Mouse (Mus musculus): ENCODE measurements around the gene L3mbtl2. TPM values are rescaled to one million over a fixed set of nuclear protein-coding genes. Genes with fewer than 3 reads are reported as not detected.

The L3mbtl2 gene
- polyA plus RNA-seq, 1 experiment, result 34.8 TPM

- Histone ChIP-seq H3K27me3 (ENCODE audit: control insufficient read depth, insufficient read depth, insufficient read length) (no peaks in the 10 kb centered on the region), H3ac (ENCODE audit: control insufficient read depth, insufficient read length, low read depth) (no peak overlapping the region), H3K79me3 (ENCODE audit: low read depth) (peaks cover 7% of the 10 kb centered on the region)
Observed at GRCm38 (mm10) chr15:81710801-81711200, 47.1 kb downstream of the L3mbtl2 start.

GRCm38 (mm10) chr15:81713742-81714141 lies 50.1 kb downstream of the L3mbtl2 start:
- H3K27me3 ChIP-seq (ENCODE audit: control insufficient read depth, insufficient read depth, insufficient read length), result no peaks in the 10 kb centered on the region
- no peak overlapping the region for H3ac ChIP-seq (ENCODE audit: control insufficient read depth, insufficient read length, low read depth)
- H3K36me3 ChIP-seq (ENCODE audit: control insufficient read depth, insufficient read depth), result peaks cover 93% of the 10 kb centered on the region
- H3K79me3 ChIP-seq (ENCODE audit: low read depth), result peaks cover 10% of the 10 kb centered on the region
- TF ChIP-seq FOSL1 (IDR thresholded peaks at IDR 0.05; ENCODE audit: insufficient read depth, low read length, poor library complexity, severe bottlenecking), result no peak
- TF ChIP-seq MAX (IDR thresholded peaks at IDR 0.05), result no peak
- TF ChIP-seq CTCF (IDR thresholded peaks at IDR 0.05; ENCODE audit: control insufficient read depth, insufficient read depth, insufficient read length), result no peak
- TF ChIP-seq MYOG (IDR thresholded peaks at IDR 0.05; ENCODE audit: control insufficient read depth, extremely low read depth, insufficient read length), result no peak
- TF ChIP-seq CEBPB (IDR thresholded peaks at IDR 0.05; ENCODE audit: low read depth), result no peak
- TF ChIP-seq MYOD1 (IDR thresholded peaks at IDR 0.05; ENCODE audit: control insufficient read depth, insufficient read length, low read depth), result no peak
- TF ChIP-seq USF1 (IDR thresholded peaks at IDR 0.05; ENCODE audit: low read depth), result no peak
- peaks cover 53% of the 10 kb centered on the region for H3K79me2 ChIP-seq (ENCODE audit: control insufficient read depth, insufficient read depth)
- no peak overlapping the region for H3K4me3 ChIP-seq (ENCODE audit: insufficient read depth, poor library complexity, severe bottlenecking)

More at GRCm38 (mm10) chr15:81710801-81711200, 47.1 kb downstream of the L3mbtl2 start:
- peaks cover 91% of the 10 kb centered on the region for H3K36me3 ChIP-seq (ENCODE audit: control insufficient read depth, insufficient read depth)
- no peak overlapping the region for H3K4me3 ChIP-seq (ENCODE audit: insufficient read depth, poor library complexity, severe bottlenecking)
- H3K79me2 ChIP-seq (ENCODE audit: control insufficient read depth, insufficient read depth), result peaks cover 32% of the 10 kb centered on the region
- TF ChIP-seq FOSL1 (IDR thresholded peaks at IDR 0.05; ENCODE audit: insufficient read depth, low read length, poor library complexity, severe bottlenecking) (no peak), CTCF (IDR thresholded peaks at IDR 0.05; ENCODE audit: control insufficient read depth, insufficient read depth, insufficient read length) (no peak), MYOG (IDR thresholded peaks at IDR 0.05; ENCODE audit: control insufficient read depth, extremely low read depth, insufficient read length) (no peak), MAX (IDR thresholded peaks at IDR 0.05) (no peak), USF1 (IDR thresholded peaks at IDR 0.05; ENCODE audit: low read depth) (no peak), CEBPB (IDR thresholded peaks at IDR 0.05; ENCODE audit: low read depth) (no peak), MYOD1 (IDR thresholded peaks at IDR 0.05; ENCODE audit: control insufficient read depth, insufficient read length, low read depth) (no peak)

- Histone ChIP-seq H3K36me3 (ENCODE audit: control insufficient read depth, insufficient read depth) (peaks cover 95% of the 10 kb centered on the region), H3ac (ENCODE audit: control insufficient read depth, insufficient read length, low read depth) (no peak overlapping the region), H3K27me3 (ENCODE audit: control insufficient read depth, insufficient read depth, insufficient read length) (no peaks in the 10 kb centered on the region), H3K79me2 (ENCODE audit: control insufficient read depth, insufficient read depth) (peaks cover 82% of the 10 kb centered on the region), H3K4me3 (ENCODE audit: insufficient read depth, poor library complexity, severe bottlenecking) (no peak overlapping the region), H3K79me3 (ENCODE audit: low read depth) (peaks cover 17% of the 10 kb centered on the region)
- TF ChIP-seq CEBPB (IDR thresholded peaks at IDR 0.05; ENCODE audit: low read depth), result no peak
- TF ChIP-seq MAX (IDR thresholded peaks at IDR 0.05), result no peak
- no peak for TF ChIP-seq FOSL1 (IDR thresholded peaks at IDR 0.05; ENCODE audit: insufficient read depth, low read length, poor library complexity, severe bottlenecking)
- TF ChIP-seq MYOD1 (IDR thresholded peaks at IDR 0.05; ENCODE audit: control insufficient read depth, insufficient read length, low read depth), result no peak
- no peak for TF ChIP-seq USF1 (IDR thresholded peaks at IDR 0.05; ENCODE audit: low read depth)
- TF ChIP-seq MYOG (IDR thresholded peaks at IDR 0.05; ENCODE audit: control insufficient read depth, extremely low read depth, insufficient read length), result no peak
- TF ChIP-seq CTCF (IDR thresholded peaks at IDR 0.05; ENCODE audit: control insufficient read depth, insufficient read depth, insufficient read length), result no peak
Observed at GRCm38 (mm10) chr15:81718336-81719138, 54.8 kb downstream of the L3mbtl2 start.

- H3K79me2 ChIP-seq (ENCODE audit: control insufficient read depth, insufficient read depth), result peaks cover 83% of the 10 kb centered on the region
- H3ac ChIP-seq (ENCODE audit: control insufficient read depth, insufficient read length, low read depth), result no peak overlapping the region
- peaks cover 95% of the 10 kb centered on the region for H3K36me3 ChIP-seq (ENCODE audit: control insufficient read depth, insufficient read depth)
- peaks cover 20% of the 10 kb centered on the region for H3K79me3 ChIP-seq (ENCODE audit: low read depth)
- H3K4me3 ChIP-seq (ENCODE audit: insufficient read depth, poor library complexity, severe bottlenecking), result no peak overlapping the region
- TF ChIP-seq MYOG (IDR thresholded peaks at IDR 0.05; ENCODE audit: control insufficient read depth, extremely low read depth, insufficient read length) (no peak), MYOD1 (IDR thresholded peaks at IDR 0.05; ENCODE audit: control insufficient read depth, insufficient read length, low read depth) (no peak), CTCF (IDR thresholded peaks at IDR 0.05; ENCODE audit: control insufficient read depth, insufficient read depth, insufficient read length) (no peak)
- H3K27me3 ChIP-seq (ENCODE audit: control insufficient read depth, insufficient read depth, insufficient read length), result no peaks in the 10 kb centered on the region
Observed at GRCm38 (mm10) chr15:81719139-81719531, 55.4 kb downstream of the L3mbtl2 start.

GRCm38 (mm10) chr15:81722361-81722760 lies 58.7 kb downstream of the L3mbtl2 start:
- no peak for TF ChIP-seq MYOD1 (IDR thresholded peaks at IDR 0.05; ENCODE audit: control insufficient read depth, insufficient read length, low read depth)
- TF ChIP-seq CEBPB (IDR thresholded peaks at IDR 0.05; ENCODE audit: low read depth), result no peak
- no peak for TF ChIP-seq USF1 (IDR thresholded peaks at IDR 0.05; ENCODE audit: low read depth)
- TF ChIP-seq MAX (IDR thresholded peaks at IDR 0.05), result no peak
- TF ChIP-seq MYOG (IDR thresholded peaks at IDR 0.05; ENCODE audit: control insufficient read depth, extremely low read depth, insufficient read length), result no peak
- TF ChIP-seq CTCF (IDR thresholded peaks at IDR 0.05; ENCODE audit: control insufficient read depth, insufficient read depth, insufficient read length), result no peak
- TF ChIP-seq FOSL1 (IDR thresholded peaks at IDR 0.05; ENCODE audit: insufficient read depth, low read length, poor library complexity, severe bottlenecking), result no peak
- H3K27me3 ChIP-seq (ENCODE audit: control insufficient read depth, insufficient read depth, insufficient read length), result no peaks in the 10 kb centered on the region

More at GRCm38 (mm10) chr15:81722361-81722760, 58.7 kb downstream of the L3mbtl2 start:
- H3K4me3 ChIP-seq (ENCODE audit: insufficient read depth, poor library complexity, severe bottlenecking), result no peak overlapping the region
- H3K79me3 ChIP-seq (ENCODE audit: low read depth), result peaks cover 45% of the 10 kb centered on the region
- no peak overlapping the region for H3ac ChIP-seq (ENCODE audit: control insufficient read depth, insufficient read length, low read depth)
- H3K36me3 ChIP-seq (ENCODE audit: control insufficient read depth, insufficient read depth), result peaks cover 98% of the 10 kb centered on the region
- H3K79me2 ChIP-seq (ENCODE audit: control insufficient read depth, insufficient read depth), result peaks cover 93% of the 10 kb centered on the region

All from C2C12 (cell line).